Mouse (Mus musculus): ENCODE data around the gene Tmem165.

Gene Tmem165

GRCm38 (mm10) chr5:76244430-76244829, 60.8 kb downstream of the Tmem165 start:
- DNase-seq (ENCODE audit: low read depth): no peak

DNA sequence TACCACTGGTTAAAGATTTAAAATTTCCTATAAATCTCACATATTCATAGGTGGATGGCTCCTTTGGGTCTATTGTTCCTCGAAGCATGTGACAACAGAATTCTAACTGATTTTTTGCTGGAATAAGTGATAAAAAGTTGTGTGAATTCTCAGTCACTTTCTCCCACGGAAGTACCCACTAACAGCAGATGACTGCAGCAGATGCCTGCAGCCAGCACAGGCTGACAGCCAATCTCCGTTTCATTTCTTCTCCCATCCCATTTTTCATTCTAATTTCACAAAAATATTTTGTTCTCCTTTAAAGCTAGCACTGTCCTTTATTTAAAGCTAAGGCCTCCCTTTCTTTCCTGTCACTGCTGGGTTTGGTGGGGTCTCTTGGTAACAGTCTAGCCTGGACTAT, 61.7 kb downstream of the Tmem165 start:
- DNase-seq (ENCODE audit: low read depth): no peak

- no peak for DNase-seq (ENCODE audit: low read depth)
Observed at GRCm38 (mm10) chr5:76246539-76246938, 62.9 kb downstream of the Tmem165 start.

DNA sequence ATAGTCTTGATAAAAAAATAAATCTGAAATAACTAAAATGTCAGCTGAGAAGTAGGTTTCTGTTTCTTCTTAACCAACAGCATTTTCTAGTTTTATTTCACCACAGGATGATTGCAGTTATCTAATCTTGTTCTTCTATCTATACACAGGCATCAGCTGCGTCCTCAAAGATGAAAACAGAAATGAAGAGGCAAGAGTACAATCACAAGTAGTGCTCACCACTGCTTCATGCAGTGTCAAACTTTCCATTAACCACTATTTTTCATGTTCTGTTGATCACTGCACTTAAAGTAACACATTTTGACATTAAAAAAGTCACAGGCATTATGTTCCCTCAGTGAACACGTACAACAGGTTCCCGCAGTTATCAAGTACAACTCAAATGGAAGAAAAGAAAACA, 67.3 kb downstream of the Tmem165 start:
- no peak for DNase-seq (ENCODE audit: low read depth)

Measured in fibroblast of lung, adult 2 months (primary cell).